Mouse (Mus musculus) MEL (cell line): ENCODE data around the gene Tenm3.

ENCODE experiments used
- CTCF ChIP-seq, 3 experiments: IDR thresholded peaks in 2 of 3; conservative IDR thresholded peaks in 1 of 3; 2 replicates each; pipeline ENCODE4 v1.5.1; 2011 to 2012; ENCODE audit warnings: low read length in 3 of 3, low read depth in 2 of 3, mild to moderate bottlenecking in 2 of 3, improper control_type of control experiment in 1 of 3, inconsistent platforms in 1 of 3, mixed read lengths in 1 of 3, moderate library complexity in 1 of 3; ENCODE audit not compliant: control insufficient read depth in 1 of 3, insufficient read depth in 1 of 3, poor library complexity in 1 of 3, severe bottlenecking in 1 of 3
- E2F4 ChIP-seq: IDR thresholded peaks from 2 replicates; pipeline ENCODE4 v1.6.1; 2011; ENCODE audit warnings: low read depth, low read length, improper control_type of control experiment, borderline replicate concordance
- EP300 ChIP-seq, 2 experiments: IDR thresholded peaks; 2 replicates each; pipeline ENCODE4 v1.6.1; 2011; ENCODE audit warnings: improper control_type of control experiment in 2 of 2, low read length in 2 of 2, low read depth in 1 of 2, mild to moderate bottlenecking in 1 of 2
- GATA1 ChIP-seq: IDR thresholded peaks from 2 replicates; pipeline ENCODE4 v1.6.1; 2011; ENCODE audit warnings: low read depth, low read length, improper control_type of control experiment
- HCFC1 ChIP-seq: IDR thresholded peaks from 2 replicates; pipeline ENCODE4 v1.6.1; 2012; ENCODE audit warnings: low read depth, mild to moderate bottlenecking, inconsistent platforms, low read length, improper control_type of control experiment, moderate library complexity
- JUND ChIP-seq: IDR thresholded peaks from 2 replicates; pipeline ENCODE4 v1.6.1; 2011; ENCODE audit warnings: low read depth, mild to moderate bottlenecking, improper control_type of control experiment, low read length
- KAT2A ChIP-seq: conservative IDR thresholded peaks from 2 replicates; pipeline ENCODE4 v1.6.1; 2012; ENCODE audit warnings: low read depth, low read length, improper control_type of control experiment, inconsistent platforms
- MAFK ChIP-seq: IDR thresholded peaks from 2 replicates; pipeline ENCODE4 v1.6.1; 2011; ENCODE audit warnings: low read depth, mild to moderate bottlenecking, low read length, improper control_type of control experiment, borderline replicate concordance
- POLR2A ChIP-seq, 2 experiments: IDR thresholded peaks; 2 replicates each; pipeline ENCODE4 v1.6.1; 2011 to 2012; ENCODE audit warnings: low read length in 2 of 2, mild to moderate bottlenecking in 2 of 2, control low read depth in 1 of 2, improper control_type of control experiment in 1 of 2, low read depth in 1 of 2, moderate library complexity in 1 of 2; ENCODE audit not compliant: control insufficient read depth in 1 of 2, insufficient read depth in 1 of 2, poor library complexity in 1 of 2
- POLR2AphosphoS2 ChIP-seq: IDR thresholded peaks from 2 replicates; pipeline ENCODE4 v1.6.1; 2011; ENCODE audit warnings: low read length, improper control_type of control experiment
- RAD21 ChIP-seq: IDR thresholded peaks from 2 replicates; pipeline ENCODE4 v1.6.1; 2011; ENCODE audit warnings: mild to moderate bottlenecking, low read depth, low read length, improper control_type of control experiment
- TAL1 ChIP-seq: IDR thresholded peaks from 2 replicates; pipeline ENCODE4 v1.6.1; 2012; ENCODE audit warnings: mild to moderate bottlenecking, inconsistent platforms, low read length, moderate library complexity, mixed read lengths
- USF2 ChIP-seq, 2 experiments: IDR thresholded peaks; 2 replicates each; pipeline ENCODE4 v1.6.1; 2011 to 2012; ENCODE audit warnings: improper control_type of control experiment in 2 of 2, low read length in 2 of 2, borderline replicate concordance in 1 of 2, inconsistent platforms in 1 of 2, low read depth in 1 of 2, mild to moderate bottlenecking in 1 of 2; ENCODE audit not compliant: insufficient read depth in 1 of 2

DNA sequence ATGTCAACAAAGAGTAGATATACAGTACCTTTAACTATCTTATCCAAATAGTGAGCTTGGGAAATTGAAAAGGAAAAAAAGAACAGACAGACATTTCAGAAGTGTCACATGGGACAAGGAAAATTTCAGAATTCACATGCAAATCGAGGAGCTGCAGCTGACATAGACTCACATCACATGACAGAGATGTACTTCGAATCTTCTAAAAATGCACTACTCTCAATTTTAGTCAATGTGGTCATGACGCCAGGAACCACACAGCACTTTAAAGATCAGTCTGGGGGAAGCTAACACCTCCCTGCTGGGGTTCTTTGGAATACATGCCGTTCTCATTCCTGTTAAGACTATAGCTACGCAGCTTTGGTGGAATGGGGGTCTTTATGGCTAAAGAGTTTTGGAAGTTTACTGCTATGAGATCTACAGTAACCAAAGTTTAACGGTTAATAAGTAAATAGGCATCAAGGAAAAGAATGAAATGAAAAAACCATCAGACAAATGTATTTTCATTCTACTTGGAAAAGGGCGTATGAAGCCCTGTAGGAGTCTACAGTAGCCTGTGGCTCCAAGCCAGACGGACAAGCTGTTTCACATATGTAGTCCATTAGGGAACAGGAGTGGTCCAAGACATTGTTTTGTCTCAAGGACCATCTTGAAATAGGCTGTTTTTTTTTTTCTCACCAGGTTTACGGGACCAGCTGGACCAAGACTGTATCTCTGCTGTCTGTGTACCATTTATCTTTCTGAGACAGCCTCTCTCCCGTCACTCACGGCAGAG, 530.4 kb downstream of the Tenm3 start:
- TF ChIP-seq E2F4 (no peak), CTCF (IDR thresholded peaks at IDR 0.05 in 2 of 3, conservative IDR thresholded peaks at IDR 0.05 in 1 of 3; ENCODE audit: control insufficient read depth in 1 of 3, insufficient read depth in 1 of 3, low read depth in 2 of 3, low read length in 3 of 3, poor library complexity in 1 of 3, severe bottlenecking in 1 of 3) (no peak), POLR2AphosphoS2 (no peak), HCFC1 (no peak), USF2 (IDR thresholded peaks at IDR 0.05; ENCODE audit: borderline replicate concordance in 1 of 2, insufficient read depth in 1 of 2, low read depth in 1 of 2, low read length in 2 of 2) (no peak), EP300 (IDR thresholded peaks at IDR 0.05; ENCODE audit: low read depth in 1 of 2, low read length in 2 of 2) (no peak), KAT2A (no peak), JUND (no peak), POLR2A (IDR thresholded peaks at IDR 0.05; ENCODE audit: control insufficient read depth in 1 of 2, insufficient read depth in 1 of 2, low read depth in 1 of 2, low read length in 2 of 2, poor library complexity in 1 of 2) (no peak), GATA1 (no peak), MAFK (no peak), TAL1 (no peak), RAD21 (no peak)
